Mouse (Mus musculus): ENCODE measurements around the gene Dagla.

GRCm38 (mm10) chr19:10270356-10270755, 34.3 kb downstream of the Dagla start:
- no peak for TF ChIP-seq EP300 (IDR thresholded peaks at IDR 0.05; ENCODE audit: low read depth)
- no peak for TF ChIP-seq CTCF (IDR thresholded peaks at IDR 0.05; ENCODE audit: low read depth)

Measured in heart, postnatal 0 days (tissue).